Comparison of ENCODE assay signal across 22 mouse cellular contexts in the genomic region with DNA sequence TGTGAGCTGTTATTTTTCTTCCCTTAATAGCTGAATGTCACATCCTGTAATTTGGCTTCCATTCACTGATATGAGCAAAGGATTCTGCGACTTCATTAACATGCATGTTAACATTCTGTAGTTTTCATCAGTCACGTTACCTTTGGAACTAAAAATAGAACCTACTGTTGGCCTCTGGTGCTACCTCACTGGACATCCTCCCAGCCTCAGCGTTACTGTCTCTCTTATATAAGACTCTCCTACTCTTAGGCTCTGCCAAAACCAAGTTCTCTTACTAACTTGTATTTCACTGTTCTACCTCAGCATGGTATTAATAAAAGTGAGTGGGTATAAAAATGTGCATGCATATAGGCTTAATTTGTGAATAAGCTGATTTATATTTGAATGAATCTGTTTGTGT. TPM values are rescaled to one million over a fixed set of nuclear protein-coding genes. Genes with fewer than 3 reads are reported as not detected.
DNase-seq lines count a peak whose midpoint lies in the region; ATAC-seq and TF ChIP-seq lines count a peak whose summit lies in the region.
"Had no signal": no experiment of that assay in that cellular context is flagged by ENCODE, and none has a peak within 500 bp of the region (broad histone marks: within the 10 kb centered on the region; RNA-seq: fewer than 3 reads in every experiment).

No protein-coding gene starts in this region.

- ATAC-seq in megakaryocyte progenitor cell, adult 5-6 weeks (replicated peaks; ENCODE audit: poor library complexity) = no peak
- ATAC-seq: intestine, embryonic 15.5 days had no signal

- no peak overlapping the region for H3K4me3 ChIP-seq in layer of hippocampus, adult 2 months
- H3K4me3 ChIP-seq: embryonic facial prominence, embryonic 13.5 days; hindbrain, embryonic 15.5 days; intestine, embryonic 15.5 days; left cerebral cortex, adult 2 months had no signal

- DNase-seq in cerebellum, adult 11 months = peak; percentile 8
- no peak for DNase-seq in cerebellum, adult 8-10 months
- DNase-seq in gastrocnemius, postnatal 25 days = peak; percentile 10
- DNase-seq in gastrocnemius, postnatal 4 days (ENCODE audit: low spot score in 2 of 2) = no peak
- DNase-seq in layer of hippocampus, adult 2 months (ENCODE audit: low spot score in 2 of 2) = no peak
- DNase-seq in layer of hippocampus, postnatal 36 days = no peak
- peak; percentile 13 to 14 for DNase-seq in cerebellum, postnatal 36 days
- DNase-seq: adrenal gland, postnatal 14 days; heart, postnatal 36 days; kidney, adult 9 months; kidney, postnatal 25 days; left cerebral cortex, postnatal 4 days; liver; lung, postnatal 36 days; retina, postnatal 1 day; right cerebral cortex, postnatal 4 days; thymus, postnatal 14 days had no signal

- TF ChIP-seq CTCF in layer of hippocampus, adult 2 months (conservative IDR thresholded peaks at IDR 0.05) = no peak

- H3K27ac ChIP-seq in layer of hippocampus, adult 2 months = peak overlapping the region; percentile 28
- H3K27ac ChIP-seq: embryonic facial prominence, embryonic 13.5 days; hindbrain, embryonic 15.5 days; intestine, embryonic 15.5 days; left cerebral cortex, adult 2 months had no signal

RNA-seq across cellular contexts. Expression of gene Hectd2, which starts 26.4 kb away (rescaled TPM):
- 1 to 10 TPM; 2.9 to 4.7 TPM for total RNA-seq in gastrocnemius, postnatal 25 days (2021)
- total RNA-seq in gastrocnemius, postnatal 4 days (2021) = 1 to 10 TPM; 6.2 to 6.5 TPM
- 10 to 100 TPM; 42.7 to 45.3 TPM for total RNA-seq in layer of hippocampus, adult 2 months (2021)
- 10 to 100 TPM; 40.3 to 49.3 TPM for total RNA-seq in layer of hippocampus, postnatal 36 days (2021)
- 3.4 and 4.2 TPM in 2 replicates for total RNA-seq in megakaryocyte progenitor cell, adult 5-6 weeks (2015)
- 1.3 and 1.8 TPM in 2 replicates for total RNA-seq in megakaryocyte progenitor cell, adult 5-6 weeks (2017)

Comparison
In these comparisons a context has a peak if more than half of its experiments do, and no peak if none do; other contexts are left out.
1. DNase-seq: peak in cerebellum, adult 11 months (single experiment), gastrocnemius, postnatal 25 days (single experiment) and cerebellum, postnatal 36 days (2 of 2); none in cerebellum, adult 8-10 months (single experiment), gastrocnemius, postnatal 4 days (0 of 2), layer of hippocampus, adult 2 months (0 of 2) and layer of hippocampus, postnatal 36 days (0 of 2).
2. RNA of gene Hectd2, which starts 26.4 kb away (total RNA-seq): 40.3 to 49.3 TPM in layer of hippocampus, postnatal 36 days and 42.7 to 45.3 TPM in layer of hippocampus, adult 2 months; 6.2 to 6.5 TPM in gastrocnemius, postnatal 4 days, 2.9 to 4.7 TPM in gastrocnemius, postnatal 25 days and 1.3 to 4.2 TPM in megakaryocyte progenitor cell, adult 5-6 weeks; every median in the first group is over 4 times any median in the second.